Mouse (Mus musculus) kidney, postnatal 36 days (tissue): ENCODE data around the gene Itgav.
A peak's percentile ranks its signal among the peaks of the same experiment; 100 is the strongest.

Experiments used
- DNase-seq, 2 experiments: peaks; one replicate each; pipeline ENCODE4 v3.0.0; 2021 to 2022; ENCODE audit warnings: mixed read lengths in 2 of 2

Itgav gene

GRCm38 (mm10) chr2:83748581-83749118 is 24.5 kb downstream of the Itgav start:
- no peak for DNase-seq

- peak; percentile 34 to 46 for DNase-seq
These were observed 28.8 kb downstream of the Itgav start for GRCm38 (mm10) chr2:83753008-83753407.

GRCm38 (mm10) chr2:83754306-83754837 is 30.2 kb downstream of the Itgav start:
- no peak for DNase-seq

GRCm38 (mm10) chr2:83758606-83759215 is 34.5 kb downstream of the Itgav start:
- DNase-seq = peak in 1 of 2 experiments; percentile 35

GRCm38 (mm10) chr2:83759216-83759648 is 35.0 kb downstream of the Itgav start:
- peak; percentile 80 to 90 for DNase-seq

GRCm38 (mm10) chr2:83759667-83760066 is 35.5 kb downstream of the Itgav start:
- peak in 1 of 2 experiments; percentile 35 for DNase-seq

- DNase-seq = no peak
These were observed 35.9 kb downstream of the Itgav start for GRCm38 (mm10) chr2:83760112-83760511.

- no peak for DNase-seq
These were observed 37.3 kb downstream of the Itgav start for GRCm38 (mm10) chr2:83761506-83761905.

GRCm38 (mm10) chr2:83762106-83762855 is 38.1 kb downstream of the Itgav start:
- no peak for DNase-seq

GRCm38 (mm10) chr2:83766058-83766457 is 41.9 kb downstream of the Itgav start:
- peak; percentile 70 to 78 for DNase-seq

GRCm38 (mm10) chr2:83766878-83767277 is 42.7 kb downstream of the Itgav start:
- no peak for DNase-seq

- DNase-seq = no peak
These were observed 44.3 kb downstream of the Itgav start for GRCm38 (mm10) chr2:83768311-83769047.

- DNase-seq = peak; percentile 74 to 75
These were observed 47.1 kb downstream of the Itgav start for GRCm38 (mm10) chr2:83771155-83771812.

GRCm38 (mm10) chr2:83791330-83792073 is 67.3 kb downstream of the Itgav start:
- DNase-seq = no peak

GRCm38 (mm10) chr2:83792102-83792501 is 67.9 kb downstream of the Itgav start:
- no peak for DNase-seq

- DNase-seq = no peak
These were observed 71.6 kb downstream of the Itgav start for GRCm38 (mm10) chr2:83795766-83796165.

- DNase-seq = no peak
These were observed 73.8 kb downstream of the Itgav start for GRCm38 (mm10) chr2:83797902-83798497.

GRCm38 (mm10) chr2:83812483-83813272 is 88.5 kb downstream of the Itgav start, which contains the start of gene Fam171b:
Gene Fam171b, plus strand, starts transcription at chr2:83812636.
- DNase-seq = peak; percentile 45 to 80

GRCm38 (mm10) chr2:83813273-83813892 is 89.2 kb downstream of the Itgav start:
- no peak for DNase-seq

- DNase-seq = no peak
These were observed 89.8 kb downstream of the Itgav start for GRCm38 (mm10) chr2:83814009-83814408.
